Mouse (Mus musculus): Measurements from ENCODE around the gene Ccdc85c. TPM values are rescaled to one million over a fixed set of nuclear protein-coding genes. Genes with fewer than 3 reads are reported as not detected.

The Ccdc85c gene
- total RNA-seq, 2 experiments from 2014 or later: 0.04 to 0.11 TPM

GRCm38 (mm10) chr12:108241626-108242025 is 33.6 kb downstream of the Ccdc85c start:
- ATAC-seq (ENCODE audit: poor library complexity, severe bottlenecking): no peak

DNA sequence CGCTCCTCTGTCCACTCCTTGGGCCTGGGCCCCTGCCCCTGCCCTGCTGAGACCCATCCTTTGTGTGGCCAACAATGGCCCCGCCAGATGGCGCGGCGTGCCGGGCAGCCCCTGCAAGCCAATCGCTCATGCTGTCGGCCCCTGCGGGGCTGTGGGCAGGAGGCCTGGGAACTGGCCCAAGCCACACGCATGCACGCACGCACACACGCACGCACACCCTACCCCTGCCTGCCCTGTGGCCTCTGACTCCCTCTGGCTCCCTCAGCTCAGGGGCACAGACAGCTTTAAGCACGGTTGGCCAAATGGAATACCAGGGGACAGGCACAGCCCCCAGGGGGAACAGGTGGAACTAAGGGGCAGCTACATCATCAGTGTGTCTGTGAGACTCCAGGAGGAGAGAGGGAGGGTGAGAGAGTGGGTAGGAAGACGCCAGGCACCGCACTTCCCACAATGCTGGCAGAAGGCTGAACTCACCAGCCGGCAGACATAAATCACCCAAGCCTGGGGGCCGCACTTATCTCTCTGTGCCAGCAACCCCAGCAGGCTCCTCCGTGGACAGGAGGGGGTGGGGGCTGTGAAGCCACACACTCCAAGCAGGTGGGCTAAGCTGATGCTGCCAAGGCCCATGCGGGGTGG is 34.2 kb downstream of the Ccdc85c start:
- ATAC-seq (ENCODE audit: poor library complexity, severe bottlenecking): no peak

DNA sequence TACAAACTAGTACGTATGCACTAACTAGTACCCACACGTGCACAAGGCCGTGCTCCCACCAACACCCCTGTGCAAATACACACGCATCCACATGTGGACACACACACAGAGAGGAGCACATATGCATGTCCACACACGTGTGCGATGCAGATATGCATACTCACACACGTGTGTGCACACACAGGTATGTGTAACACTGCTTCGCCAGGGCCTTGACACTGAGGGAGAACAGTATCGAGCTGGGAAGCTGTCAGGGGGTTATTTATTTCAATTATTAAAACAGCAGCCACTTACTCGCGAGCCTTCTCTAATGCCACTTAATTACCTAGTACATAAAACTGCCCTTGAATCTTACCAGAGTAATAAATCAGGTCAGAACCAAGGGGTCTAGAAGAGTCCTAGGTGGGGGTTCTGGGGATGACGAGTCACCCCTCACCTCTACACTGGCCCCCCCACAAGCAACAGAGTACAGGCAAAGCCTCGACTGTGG is 34.8 kb downstream of the Ccdc85c start:
- ATAC-seq (ENCODE audit: poor library complexity, severe bottlenecking): no peak

GRCm38 (mm10) chr12:108239441-108239840 is 35.8 kb downstream of the Ccdc85c start:
- ATAC-seq (ENCODE audit: poor library complexity, severe bottlenecking): no peak

DNA sequence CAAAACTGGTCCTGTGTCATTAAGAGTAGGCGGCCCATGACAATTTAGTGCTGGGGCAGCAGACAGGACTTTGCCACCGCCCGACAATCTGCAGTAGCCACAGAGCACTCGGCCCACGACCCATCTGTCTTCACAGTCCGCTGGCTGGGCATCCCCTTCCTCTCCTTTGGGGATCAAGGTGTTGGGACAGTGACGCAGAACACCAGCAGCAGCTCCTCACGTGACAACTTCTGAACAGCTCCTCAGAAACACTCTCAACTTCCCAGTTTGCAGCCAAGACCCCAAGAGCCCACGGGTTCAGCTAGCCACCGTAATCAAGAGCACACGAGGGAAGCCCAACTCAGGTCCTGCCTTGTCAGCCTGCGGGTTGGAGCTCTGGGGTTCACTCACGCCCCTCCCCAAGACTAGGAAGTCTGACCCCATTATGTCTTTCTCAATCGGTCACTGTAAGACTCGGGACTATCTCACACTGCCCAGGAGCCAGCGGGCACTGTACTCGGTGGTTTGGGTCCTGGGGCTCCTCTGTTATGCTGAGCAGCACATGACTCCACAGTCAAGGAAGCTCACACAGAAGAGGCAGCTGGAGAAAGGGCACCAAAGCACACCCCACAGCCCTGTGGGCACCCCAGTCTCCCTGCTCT is 36.7 kb downstream of the Ccdc85c start:
- ATAC-seq (ENCODE audit: poor library complexity, severe bottlenecking): no peak

- no peak for ATAC-seq (ENCODE audit: poor library complexity, severe bottlenecking)
These were observed 37.8 kb downstream of the Ccdc85c start for GRCm38 (mm10) chr12:108237300-108238006.

GRCm38 (mm10) chr12:108235976-108236555 is 39.2 kb downstream of the Ccdc85c start:
- no peak for ATAC-seq (ENCODE audit: poor library complexity, severe bottlenecking)

DNA sequence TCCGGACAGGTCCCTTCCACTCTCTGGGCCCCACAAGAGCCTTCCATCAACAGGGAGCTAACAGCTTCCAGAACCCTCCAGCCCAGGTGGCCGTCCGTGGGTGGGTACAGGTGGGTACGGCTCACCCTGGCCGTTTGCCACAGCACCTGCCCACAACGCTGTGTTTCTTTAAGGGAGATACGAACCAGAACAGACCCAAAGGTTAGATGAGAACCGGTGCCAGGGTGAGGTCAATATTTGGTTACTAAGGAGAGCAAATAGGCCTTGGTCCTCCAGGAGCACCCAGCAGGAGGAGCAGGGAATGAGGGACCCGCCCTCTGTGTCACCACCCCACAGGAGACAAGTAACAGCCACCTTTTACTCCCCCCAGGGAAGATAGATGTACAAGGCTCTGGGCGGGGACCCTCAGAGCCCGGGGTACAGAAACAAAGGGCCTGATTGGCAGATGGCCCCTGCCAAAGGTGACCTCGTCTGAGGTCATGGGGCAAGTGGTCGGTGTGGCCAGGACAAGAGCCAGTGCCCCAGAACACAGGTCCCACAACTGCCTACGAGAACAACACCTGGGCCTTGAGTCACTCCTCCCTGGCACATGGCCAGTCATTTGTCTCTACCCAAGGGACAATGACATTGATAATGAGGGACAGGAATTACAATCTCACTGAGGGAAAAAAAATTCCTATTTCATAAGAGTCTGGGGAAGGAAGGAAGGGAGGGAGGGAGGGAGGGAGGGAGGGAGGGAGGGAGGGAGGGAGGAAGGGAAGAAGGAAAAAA is 40.2 kb downstream of the Ccdc85c start:
- ATAC-seq (ENCODE audit: poor library complexity, severe bottlenecking): no peak

GRCm38 (mm10) chr12:108233736-108234135 is 41.5 kb downstream of the Ccdc85c start:
- no peak for ATAC-seq (ENCODE audit: poor library complexity, severe bottlenecking)

DNA sequence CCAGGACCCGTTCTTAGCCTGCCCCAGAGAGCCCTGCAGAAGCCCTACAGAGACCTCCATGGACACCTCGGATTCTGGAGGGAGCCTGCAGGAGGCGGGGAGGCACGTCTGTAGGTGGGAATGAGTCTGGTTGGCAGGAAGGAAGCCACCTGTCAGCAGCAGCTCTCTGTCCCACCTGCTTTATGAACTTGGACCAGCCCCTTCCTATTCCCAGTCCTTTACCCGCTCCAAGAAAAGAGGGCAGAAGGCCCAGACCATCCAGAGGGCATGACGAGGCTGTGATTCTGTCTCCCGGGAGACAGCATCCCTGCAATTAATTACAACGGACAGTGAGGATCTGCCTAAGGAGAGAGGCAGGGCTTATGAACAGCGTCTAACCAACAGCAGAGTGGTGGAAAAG is 43.3 kb downstream of the Ccdc85c start:
- no peak for ATAC-seq (ENCODE audit: poor library complexity, severe bottlenecking)

DNA sequence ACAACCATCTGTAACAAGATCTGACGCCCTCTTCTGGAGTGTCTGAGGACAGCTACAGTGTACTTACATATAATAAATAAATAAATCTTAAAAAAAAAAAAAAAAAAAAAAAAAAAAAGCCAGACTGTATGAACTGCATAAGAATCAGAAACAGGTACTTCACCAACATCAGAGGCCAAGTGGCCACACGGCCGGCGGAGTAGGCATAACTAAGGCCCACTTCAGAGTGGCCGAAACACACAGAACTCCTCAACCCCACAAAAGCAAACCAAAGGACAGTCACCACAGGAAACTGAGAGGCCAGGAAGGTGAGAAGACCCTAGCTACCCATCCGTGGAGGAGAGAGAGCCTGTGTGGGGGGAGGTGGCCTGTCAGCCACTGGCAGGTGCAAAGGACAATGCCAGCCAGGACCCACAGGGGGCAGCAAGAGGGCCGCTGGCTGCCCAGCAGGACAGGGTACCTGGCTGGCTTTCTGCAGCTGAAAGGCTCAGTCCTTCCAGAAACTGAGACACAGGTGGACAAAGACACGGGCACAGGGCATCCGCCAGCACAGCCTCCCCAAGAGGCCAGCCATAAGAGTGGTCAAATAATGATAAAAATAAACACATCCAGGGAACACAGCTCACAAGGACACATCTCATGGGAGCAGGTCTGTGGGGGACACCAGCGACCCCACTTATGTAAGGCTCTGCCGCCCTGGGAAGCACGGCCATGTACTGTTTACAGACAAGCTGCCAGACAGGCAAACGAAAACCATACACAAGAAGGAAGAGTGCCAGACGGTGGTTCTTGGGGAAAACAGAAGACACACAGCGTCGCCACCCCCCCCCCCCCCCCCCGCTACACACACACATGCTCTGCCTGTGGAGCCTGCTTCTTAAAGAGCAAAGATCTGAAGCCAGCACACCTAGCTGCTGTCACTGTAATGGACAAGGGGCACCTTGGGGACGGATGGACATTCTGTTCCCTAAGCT is 44.1 kb downstream of the Ccdc85c start:
- ATAC-seq (ENCODE audit: poor library complexity, severe bottlenecking): no peak

GRCm38 (mm10) chr12:108230077-108230476 is 45.1 kb downstream of the Ccdc85c start:
- ATAC-seq (ENCODE audit: poor library complexity, severe bottlenecking): no peak

GRCm38 (mm10) chr12:108227527-108227926 is 47.7 kb downstream of the Ccdc85c start:
- ATAC-seq (ENCODE audit: poor library complexity, severe bottlenecking): no peak

- no peak for ATAC-seq (ENCODE audit: poor library complexity, severe bottlenecking)
These were observed 48.3 kb downstream of the Ccdc85c start for GRCm38 (mm10) chr12:108226941-108227340.

DNA sequence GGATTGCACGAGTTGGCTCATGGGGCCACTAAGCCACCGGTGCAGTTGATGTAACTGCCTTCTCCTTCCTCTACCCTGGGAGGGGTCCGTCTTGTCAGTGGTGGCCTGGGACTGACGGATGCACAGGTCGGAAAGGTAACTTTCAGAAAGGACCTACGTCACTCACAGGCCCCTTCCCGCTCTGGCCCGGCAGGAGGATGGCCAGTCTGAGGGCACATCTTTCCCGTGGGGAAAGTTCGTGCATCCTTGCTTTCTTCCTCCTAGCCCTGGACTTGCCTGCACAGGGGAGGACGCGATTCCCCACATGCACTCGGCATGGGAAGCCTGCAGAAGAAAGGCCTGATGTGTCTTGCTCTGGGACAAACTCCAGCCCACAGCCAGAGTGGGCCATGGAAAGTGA is 49.0 kb downstream of the Ccdc85c start:
- no peak for ATAC-seq (ENCODE audit: poor library complexity, severe bottlenecking)

GRCm38 (mm10) chr12:108225781-108226180 is 49.4 kb downstream of the Ccdc85c start:
- no peak for ATAC-seq (ENCODE audit: poor library complexity, severe bottlenecking)

DNA sequence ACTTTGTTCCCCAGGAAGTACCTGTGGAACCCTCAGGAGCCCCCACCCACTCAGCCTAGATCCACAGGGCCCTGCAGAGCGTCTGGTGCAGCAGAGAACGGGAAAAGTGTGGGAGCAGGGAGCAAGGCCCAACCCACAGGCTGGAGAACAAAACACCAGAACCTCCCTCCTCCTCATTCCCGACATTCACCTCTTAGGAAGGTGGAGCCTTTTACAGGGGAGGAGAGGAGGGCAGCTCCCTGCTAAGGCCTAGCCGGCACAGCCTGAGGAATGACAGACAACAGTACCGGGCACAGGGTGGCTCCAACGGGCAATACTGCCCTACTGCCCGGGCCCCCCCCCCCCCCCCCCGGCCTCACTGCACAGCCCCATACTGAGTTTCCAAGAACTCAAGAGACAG is 51.9 kb downstream of the Ccdc85c start:
- no peak for ATAC-seq (ENCODE audit: poor library complexity, severe bottlenecking)

GRCm38 (mm10) chr12:108221712-108222111 is 53.5 kb downstream of the Ccdc85c start:
- no peak for ATAC-seq (ENCODE audit: poor library complexity, severe bottlenecking)

DNA sequence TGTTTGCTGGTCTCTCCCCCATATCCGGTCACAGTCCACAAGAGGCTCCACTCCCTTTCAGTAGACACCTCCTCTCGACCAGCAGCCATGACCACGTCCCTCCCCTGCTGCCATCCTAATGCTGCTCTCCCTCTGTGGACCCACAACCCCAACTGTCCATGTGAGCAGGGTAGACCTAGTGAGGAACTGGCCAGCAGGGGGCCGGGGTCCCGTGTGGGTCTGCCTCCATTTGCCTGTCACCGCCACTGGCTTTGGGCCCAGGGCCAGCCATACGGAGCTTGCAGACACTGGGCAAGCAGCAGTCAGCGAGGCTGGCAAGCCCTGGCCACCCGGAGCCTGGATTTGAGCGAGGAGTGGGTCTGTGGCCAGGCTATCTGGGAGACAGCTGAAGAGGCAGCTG is 54.0 kb downstream of the Ccdc85c start:
- no peak for ATAC-seq (ENCODE audit: poor library complexity, severe bottlenecking)

GRCm38 (mm10) chr12:108220621-108221020 is 54.6 kb downstream of the Ccdc85c start:
- ATAC-seq (ENCODE audit: poor library complexity, severe bottlenecking): no peak
